Mouse (Mus musculus) telencephalon, adult 2 months (tissue): ENCODE results near the gene Gm10220.
"Not testable (repeated sequence)": the region's sequence is repeated elsewhere in the genome, so short reads cannot be mapped to it uniquely, and the experiment has no call there.

Source experiments
- DNase-seq: peaks from one replicate; pipeline ENCODE4 v3.0.0-alpha.2; 2011; ENCODE audit warnings: low read depth, low spot score

Gm10220 gene

DNA sequence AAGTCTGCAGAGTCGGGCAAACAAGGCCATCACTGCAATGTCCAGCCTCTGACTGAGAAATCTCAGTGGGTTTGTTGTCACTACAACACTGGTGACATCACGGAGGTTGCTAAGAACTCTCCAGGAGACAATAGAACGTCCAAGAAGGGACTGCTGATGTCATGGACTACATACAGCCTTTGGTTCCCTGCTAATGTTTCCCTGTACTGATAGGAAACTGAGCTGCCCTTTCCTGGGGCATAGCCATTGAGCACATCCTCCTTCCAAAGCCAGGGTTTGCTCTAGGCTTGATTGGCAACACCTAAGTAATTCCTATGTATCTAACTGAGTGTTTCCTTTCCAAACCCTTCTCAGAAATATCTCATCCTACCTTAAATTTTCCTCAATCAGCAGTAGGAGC is at the start of gene Gm10220:
Gm10220 (minus strand) TSS at position 101 of the 400 bp plus-strand sequence.
- DNase-seq = not testable (repeated sequence)

DNA sequence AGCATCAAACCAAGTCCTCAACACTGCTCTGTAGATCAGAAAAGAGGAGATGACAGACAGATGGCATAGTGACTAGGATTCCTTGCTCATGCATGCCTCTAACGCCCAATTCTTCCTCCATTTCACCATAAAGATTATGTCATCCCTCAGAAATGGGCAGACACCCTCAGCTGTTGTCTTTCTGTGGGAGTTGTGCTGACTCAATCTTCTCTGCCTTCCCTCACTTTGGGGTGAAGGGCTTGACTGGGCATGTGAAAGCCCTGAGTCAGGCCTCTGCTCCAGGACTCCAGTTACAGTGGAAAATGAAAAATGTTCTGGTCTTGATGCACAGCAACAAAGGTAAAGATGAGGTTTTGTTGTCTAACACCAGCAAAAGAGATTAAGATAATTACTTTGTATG is 48.6 kb upstream of the Gm10220 start:
- DNase-seq = no peak

DNA sequence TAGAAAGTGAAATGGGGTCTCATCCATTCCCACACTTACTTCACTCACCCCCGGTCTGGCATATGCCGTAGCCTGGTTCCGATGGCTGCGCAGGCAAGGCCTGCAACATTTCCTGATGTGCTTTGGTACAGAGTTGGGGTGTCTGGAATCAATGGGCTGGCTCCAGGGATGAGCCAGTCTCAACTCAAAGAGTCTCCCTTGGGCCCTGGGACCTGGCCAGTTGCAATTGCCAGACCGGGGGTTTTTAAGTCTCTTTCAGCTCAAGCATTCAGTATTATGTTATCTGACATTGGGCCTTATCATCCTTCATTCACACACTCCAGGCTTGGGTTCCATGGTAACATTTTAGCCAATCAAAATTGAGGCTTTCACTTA is 44.6 kb upstream of the Gm10220 start:
- DNase-seq = no peak

DNA sequence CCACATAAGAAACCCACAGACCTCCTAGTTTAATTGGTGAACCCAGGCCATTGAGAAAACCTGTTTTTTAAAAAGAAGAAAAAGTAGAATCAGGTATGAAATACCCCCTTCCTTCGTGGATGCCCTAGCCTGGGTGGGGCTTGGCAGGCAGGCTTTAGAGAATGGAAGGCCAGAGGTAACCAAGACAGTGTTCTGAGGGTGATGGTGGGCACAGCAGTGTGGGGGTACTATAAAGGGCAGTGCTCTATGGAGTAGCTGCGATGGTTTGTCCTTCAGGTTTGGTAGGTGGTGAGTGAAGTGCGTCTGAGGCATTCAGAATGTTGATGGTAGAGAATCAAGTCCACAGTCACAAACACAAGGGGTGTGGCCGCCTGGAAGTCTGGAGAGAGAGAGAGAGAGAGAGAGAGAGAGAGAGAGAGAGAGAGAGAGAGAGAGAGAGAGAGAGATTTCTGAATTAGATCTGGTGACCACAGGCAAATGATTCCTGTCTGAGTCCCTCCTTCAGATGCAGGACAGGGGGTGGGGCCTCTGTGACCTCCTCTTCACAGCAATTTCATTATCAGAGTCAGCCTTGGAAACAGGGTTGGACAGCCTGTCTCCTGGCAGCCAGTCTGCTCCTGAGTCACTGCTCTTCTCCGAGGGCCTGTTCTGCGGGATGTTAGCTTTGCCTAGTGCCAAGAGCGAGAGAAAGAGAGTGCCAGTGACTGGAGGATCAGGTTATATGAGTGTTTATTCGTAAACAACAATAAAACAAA is 44.0 kb upstream of the Gm10220 start:
- DNase-seq = no peak

DNA sequence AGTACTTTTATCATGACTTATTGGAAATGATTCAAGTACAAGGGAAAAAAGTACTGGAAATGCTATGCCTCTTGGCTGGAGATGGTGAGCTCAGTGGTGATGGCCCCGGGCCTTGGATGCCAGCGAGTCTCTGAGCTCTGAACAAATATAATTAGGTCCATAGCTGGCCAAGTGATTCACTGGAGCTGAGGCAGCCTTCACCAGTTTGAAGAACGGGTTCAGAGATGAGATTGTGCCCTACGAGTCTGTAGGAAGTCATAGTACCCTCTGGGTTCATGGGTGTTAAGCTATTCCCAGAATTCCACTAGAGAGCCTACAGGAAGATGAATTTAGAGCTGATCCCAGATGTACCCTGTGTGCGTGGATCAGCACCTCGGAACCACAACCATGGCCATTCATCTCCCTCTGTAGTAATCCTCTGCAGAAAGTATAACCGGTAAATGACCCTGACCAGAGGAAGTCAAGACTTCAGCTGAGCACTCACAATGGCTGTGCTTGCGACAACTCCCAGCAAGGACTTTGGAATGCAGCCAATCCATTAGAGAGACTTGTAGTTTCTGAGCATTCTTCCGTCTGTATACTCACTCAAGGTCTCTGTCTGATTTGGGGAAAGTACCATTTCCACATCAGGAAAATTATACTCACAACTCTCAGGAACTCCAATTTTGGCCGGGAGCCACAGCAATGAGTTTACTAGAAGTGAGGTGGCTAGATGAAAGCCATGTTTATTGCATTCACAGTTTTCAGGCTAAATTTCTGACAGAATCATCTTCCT is 36.4 kb upstream of the Gm10220 start:
- DNase-seq = no peak

DNA sequence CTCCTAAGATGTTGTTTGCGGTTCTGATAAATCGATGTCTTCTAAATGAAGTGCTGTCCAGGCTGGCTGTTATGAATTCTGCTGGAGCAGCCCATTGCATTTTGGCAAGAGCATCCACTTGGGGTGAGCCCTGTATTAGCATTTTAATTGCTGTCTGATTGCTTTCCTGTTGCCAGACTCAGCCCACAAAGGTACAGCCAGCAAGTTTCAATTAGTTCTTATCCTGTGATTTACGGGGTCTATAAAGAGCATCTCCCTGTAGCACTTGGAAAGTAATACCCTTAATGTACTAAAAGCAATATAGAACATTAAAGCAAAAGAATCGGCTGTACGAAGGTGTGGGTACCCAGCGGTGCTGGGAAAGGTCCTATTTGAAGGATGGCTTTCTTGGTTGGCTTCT is 21.7 kb upstream of the Gm10220 start:
- DNase-seq = no peak

DNA sequence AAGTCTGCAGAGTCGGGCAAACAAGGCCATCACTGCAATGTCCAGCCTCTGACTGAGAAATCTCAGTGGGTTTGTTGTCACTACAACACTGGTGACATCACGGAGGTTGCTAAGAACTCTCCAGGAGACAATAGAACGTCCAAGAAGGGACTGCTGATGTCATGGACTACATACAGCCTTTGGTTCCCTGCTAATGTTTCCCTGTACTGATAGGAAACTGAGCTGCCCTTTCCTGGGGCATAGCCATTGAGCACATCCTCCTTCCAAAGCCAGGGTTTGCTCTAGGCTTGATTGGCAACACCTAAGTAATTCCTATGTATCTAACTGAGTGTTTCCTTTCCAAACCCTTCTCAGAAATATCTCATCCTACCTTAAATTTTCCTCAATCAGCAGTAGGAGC is 16.0 kb downstream of the Gm10220 start, which contains the start of gene 5031410I06Rik:
5031410I06Rik (minus strand) TSS at position 101 of the 400 bp plus-strand sequence.
- not testable (repeated sequence) for DNase-seq

DNA sequence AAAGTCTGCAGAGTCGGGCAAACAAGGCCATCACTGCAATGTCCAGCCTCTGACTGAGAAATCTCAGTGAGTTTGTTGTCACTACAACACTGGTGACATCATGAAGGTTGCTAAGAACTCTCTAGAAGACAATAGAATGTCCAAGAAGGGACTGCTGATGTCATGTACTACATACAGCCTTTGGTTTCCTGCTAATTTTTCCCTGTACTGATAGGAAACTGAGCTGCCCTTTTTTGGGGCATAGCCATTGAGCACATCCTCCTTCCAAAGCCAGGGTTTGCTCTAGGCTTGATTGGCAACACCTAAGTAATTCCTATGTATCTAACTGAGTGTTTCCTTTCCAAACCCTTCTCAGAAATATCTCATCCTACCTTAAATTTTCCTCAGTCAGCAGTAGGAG is 32.0 kb downstream of the Gm10220 start, which contains the start of gene Gm10471:
Gm10471 (minus strand) TSS at position 101 of the 400 bp plus-strand sequence.
- DNase-seq = not testable (repeated sequence)

DNA sequence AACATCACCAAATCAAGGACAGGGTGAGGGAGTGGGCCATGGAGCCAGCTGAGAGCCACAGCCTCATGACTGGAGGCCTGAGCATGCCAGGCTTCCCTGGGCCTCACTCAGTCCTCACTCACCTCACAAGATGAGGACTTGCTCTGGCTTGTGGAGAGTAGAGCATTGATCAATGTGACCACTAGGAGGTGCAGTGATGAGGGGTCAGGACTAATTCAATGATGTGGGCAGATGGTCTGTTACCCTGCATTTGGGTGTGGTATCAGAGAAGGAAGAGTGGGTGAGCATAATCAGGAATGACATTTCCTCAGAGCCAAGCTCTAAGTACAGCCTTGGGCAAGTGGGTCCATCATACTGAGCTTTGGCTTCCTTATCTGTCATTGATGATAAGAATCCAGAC is 42.2 kb downstream of the Gm10220 start:
- not testable (repeated sequence) for DNase-seq

DNA sequence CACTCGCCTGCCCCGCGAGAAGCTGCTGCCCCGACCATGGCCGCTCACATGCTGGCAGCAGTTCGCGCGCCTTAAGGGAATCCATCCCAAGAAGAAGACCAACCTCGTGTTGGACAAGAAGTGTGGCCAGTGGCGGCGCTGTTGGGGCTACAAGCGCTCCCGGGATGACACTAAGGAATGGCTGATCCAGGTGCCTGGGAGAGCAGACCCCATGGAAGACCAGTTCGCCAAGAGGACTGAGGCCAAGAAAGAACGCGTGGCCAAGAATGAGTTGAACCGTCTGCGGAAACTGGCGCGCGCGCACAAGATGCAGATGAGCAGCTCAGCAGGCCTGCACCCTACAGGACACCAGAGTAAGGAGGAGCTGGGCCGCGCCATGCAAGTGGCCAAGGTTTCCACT is 50.5 kb downstream of the Gm10220 start:
- DNase-seq = no peak
